Mouse (Mus musculus) thymus, adult 2 months (tissue): ENCODE data around the gene Zc3h12c.

Experiments
- CTCF ChIP-seq: fragments of 200-500 bp; IDR thresholded peaks from 2 replicates; pipeline ENCODE4 v1.5.1; 2012; ENCODE audit warnings: mild to moderate bottlenecking, control low read depth, low read length, moderate library complexity, borderline replicate concordance; ENCODE audit not compliant: control insufficient read depth, poor library complexity, insufficient read depth; ENCODE audit errors: extremely low read depth
- POLR2A ChIP-seq: fragments of 200-500 bp; IDR thresholded peaks from 2 replicates; pipeline ENCODE4 v1.6.1; 2012; ENCODE audit warnings: mild to moderate bottlenecking, low read length, control low read depth, moderate library complexity; ENCODE audit not compliant: control insufficient read depth, poor library complexity, insufficient read depth; ENCODE audit errors: extremely low read depth

DNA sequence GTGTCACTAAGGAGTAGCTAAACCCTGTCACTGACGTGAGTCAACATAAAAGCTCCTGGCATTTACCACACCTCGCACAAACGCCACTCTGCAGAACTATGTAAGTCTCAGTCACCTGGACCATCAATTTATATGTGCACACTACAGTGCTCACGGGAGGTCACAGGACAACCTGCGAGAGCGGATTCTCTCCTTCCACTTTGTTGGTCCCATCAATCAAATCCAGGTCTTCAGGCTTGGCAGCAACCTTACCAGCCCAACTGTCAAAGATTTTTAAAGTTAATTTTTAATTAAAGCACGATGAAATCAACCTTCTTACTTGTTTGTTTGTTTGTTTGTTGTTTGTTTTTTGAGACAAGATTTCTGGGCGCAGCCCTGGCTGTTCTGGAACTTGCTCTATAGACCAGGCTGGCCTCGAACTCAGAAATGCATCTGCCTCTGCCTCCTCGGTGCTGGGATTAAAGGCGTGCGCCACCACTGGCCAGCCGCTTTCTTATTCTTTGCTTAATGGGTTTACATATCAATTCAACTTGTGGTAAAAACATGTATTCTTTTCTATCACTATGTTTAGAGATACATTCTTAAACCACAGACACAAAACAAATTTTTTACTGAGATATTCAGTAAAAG, 3.2 kb downstream of the Zc3h12c start:
- no peak for TF ChIP-seq CTCF
- TF ChIP-seq POLR2A, result no peak
